Mouse (Mus musculus): ENCODE data around the gene Xpr1.

Xpr1 gene

DNA sequence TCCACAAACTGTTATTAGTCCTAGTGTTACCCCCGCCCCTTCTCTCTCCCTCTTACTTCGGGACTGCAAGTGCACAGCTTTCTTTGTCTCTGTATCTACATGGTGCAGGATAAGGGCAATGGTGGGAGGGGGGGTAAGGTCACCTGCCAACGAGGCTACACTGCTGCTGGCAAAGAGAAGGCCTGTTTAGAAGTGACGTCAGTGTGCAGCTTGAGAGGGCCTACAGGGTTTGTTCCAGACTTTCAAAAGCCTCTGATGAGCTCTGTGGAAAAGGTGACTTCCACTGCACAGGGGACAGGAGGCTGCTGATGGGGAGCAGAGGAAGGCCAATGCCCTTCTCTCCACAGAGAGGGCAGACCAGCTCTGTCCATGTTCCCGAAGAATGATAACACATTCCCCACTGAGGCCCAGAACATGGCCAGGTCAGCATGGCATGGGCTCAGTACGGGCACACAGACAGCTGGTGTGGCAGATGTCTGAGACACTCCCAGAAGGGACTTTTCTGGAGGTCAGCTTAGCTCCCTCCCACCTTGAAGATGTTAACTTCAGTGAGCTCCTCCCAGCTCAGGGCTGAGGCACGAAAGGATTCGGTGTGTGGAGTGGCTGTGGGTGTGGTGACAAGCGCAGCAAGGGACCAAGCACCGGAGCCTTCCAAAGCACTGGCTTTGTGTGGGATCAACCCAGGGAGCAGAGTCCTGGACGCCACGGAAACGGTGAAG lies 180.8 kb downstream of the Xpr1 start:
- in situ Hi-C loops (cut with MboI; ENCODE audit: unreplicated experiment in 2 of 2), result loop anchor here (25.0 kb wide), 1 partner anchor 949 kb away; no protein-coding TSS in a partner anchor

- in situ Hi-C loops (cut with MboI; ENCODE audit: unreplicated experiment in 2 of 2), result loop anchor here (25.0 kb wide), 1 partner anchor 948 kb away; no protein-coding TSS in a partner anchor
These were observed 181.6 kb downstream of the Xpr1 start for GRCm38 (mm10) chr1:155235641-155236040.

GRCm38 (mm10) chr1:155233931-155234607 lies 183.1 kb downstream of the Xpr1 start:
- in situ Hi-C loops (cut with MboI; ENCODE audit: unreplicated experiment in 2 of 2), result loop anchor here (25.0 kb wide), 1 partner anchor 947 kb away; no protein-coding TSS in a partner anchor

- in situ Hi-C loops (cut with MboI; ENCODE audit: unreplicated experiment in 2 of 2), result loop anchor here (25.0 kb wide), 1 partner anchor 946 kb away; no protein-coding TSS in a partner anchor
These were observed 183.8 kb downstream of the Xpr1 start for GRCm38 (mm10) chr1:155233378-155233777.

- in situ Hi-C loops (cut with MboI; ENCODE audit: unreplicated experiment in 2 of 2), result loop anchor here (25.0 kb wide), 1 partner anchor 945 kb away; no protein-coding TSS in a partner anchor
These were observed 184.4 kb downstream of the Xpr1 start for GRCm38 (mm10) chr1:155232786-155233185.

DNA sequence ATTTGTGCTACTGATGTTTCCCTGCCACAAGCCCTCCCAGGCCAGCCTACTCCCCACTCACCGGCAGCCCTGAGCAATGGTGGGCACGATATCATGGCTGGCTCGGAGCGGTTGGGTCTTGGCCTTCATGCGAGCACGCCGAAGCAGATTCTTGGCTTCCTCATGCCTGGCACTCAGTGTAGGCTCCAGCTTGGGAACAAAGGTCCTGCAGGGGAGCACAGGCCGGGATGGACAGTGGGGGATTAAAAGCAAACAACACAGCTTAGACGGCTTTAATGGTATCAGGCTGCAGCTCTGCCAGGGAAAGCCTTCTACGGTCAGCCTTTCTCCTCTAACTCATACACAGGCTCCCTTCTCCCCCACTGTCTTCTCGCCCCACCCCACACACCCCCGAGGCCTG lies 184.8 kb downstream of the Xpr1 start:
- in situ Hi-C loops (cut with MboI; ENCODE audit: unreplicated experiment in 2 of 2), result loop anchor here (25.0 kb wide), 1 partner anchor 945 kb away; no protein-coding TSS in a partner anchor

GRCm38 (mm10) chr1:155229464-155230411 lies 187.5 kb downstream of the Xpr1 start:
- in situ Hi-C loops (cut with MboI; ENCODE audit: unreplicated experiment in 2 of 2), result loop anchor here (5.0 to 25.0 kb wide), 6 partner anchors 53 to 942 kb away; partner anchors contain the start of gene Cacna1e (in 1 of the 2)
